Mouse (Mus musculus) cortical plate, adult 2 months (tissue): ENCODE measurements around the gene Myh9.

Experiments used
- CTCF ChIP-seq: fragments of 200-500 bp; IDR thresholded peaks from 2 replicates; pipeline ENCODE4 v1.5.1; 2011; ENCODE audit warnings: mild to moderate bottlenecking, control low read depth, low read length; ENCODE audit not compliant: insufficient read depth; ENCODE audit errors: extremely low read depth
- POLR2A ChIP-seq: fragments of 200-500 bp; IDR thresholded peaks from 2 replicates; pipeline ENCODE4 v1.6.1; 2011; ENCODE audit warnings: mild to moderate bottlenecking, low read length, control low read depth; ENCODE audit not compliant: insufficient read depth; ENCODE audit errors: extremely low read depth

- no peak for TF ChIP-seq CTCF
- TF ChIP-seq POLR2A = no peak
Observed at GRCm38 (mm10) chr15:77832458-77832904, 9.5 kb downstream of the Myh9 start.
